Comparison of ENCODE assay signal across 20 mouse cellular contexts in genomic region chr8:52502396-52502795, GRCm38 (mm10).
DNase-seq lines count a peak whose midpoint lies in the region; ATAC-seq and TF ChIP-seq lines count a peak whose summit lies in the region.
"Had no signal": no experiment of that assay in that cellular context is flagged by ENCODE, and none has a peak within 500 bp of the region (broad histone marks: within the 10 kb centered on the region; RNA-seq: fewer than 3 reads in every experiment).

No protein-coding gene starts in this region.

- TF ChIP-seq CTCF in left cerebral cortex, adult 2 months (IDR thresholded peaks at IDR 0.05): no peak

- H3K27ac ChIP-seq in left cerebral cortex, adult 2 months: 0 out of 2 replicates have a peak overlapping the region, but pooled peaks have one; percentile 24
- H3K27ac ChIP-seq: embryonic facial prominence, embryonic 10.5 days; forebrain, embryonic 13.5 days; gastrocnemius, adult 2 months had no signal

- peak; percentile 2 for DNase-seq in left cerebral cortex, adult 11 months (ENCODE audit: low spot score)
- DNase-seq in left cerebral cortex, postnatal 4 days: no peak
- peak; percentile 67 for DNase-seq in brain, adult 2 months (ENCODE audit: low read depth, low spot score)
- DNase-seq in left cerebral cortex, adult 2 months (ENCODE audit: extremely low spot score in 1 of 2, low spot score in 2 of 2): no peak
- DNase-seq in left cerebral cortex, postnatal 36 days (ENCODE audit: low spot score in 2 of 2): peak; percentile 6
- DNase-seq in thymus, postnatal 10 days (ENCODE audit: low spot score in 2 of 2): no peak
- DNase-seq: adrenal gland, postnatal 14 days; cerebellum, adult 2 months; cerebellum, postnatal 10 days; forebrain, postnatal 0 days; gastrocnemius, adult 2 months; gastrocnemius, postnatal 25 days; heart, postnatal 36 days had no signal

- intact Hi-C loops in left cerebral cortex, postnatal 4 days (cut with DNase I): no loop called here
- intact Hi-C loops in left cerebral cortex, adult 2 months (cut with DNase I): no loop called here
- intact Hi-C loops in left cerebral cortex, postnatal 36 days (cut with DNase I): no loop called here

- H3K4me3 ChIP-seq in left cerebral cortex, adult 2 months: no peak overlapping the region
- H3K4me3 ChIP-seq: embryonic facial prominence, embryonic 10.5 days; forebrain, embryonic 13.5 days; gastrocnemius, adult 2 months; heart, embryonic 12.5 days had no signal

- no peak for ATAC-seq in inflammation-experienced regulatory T-cells, adult 6 months
- ATAC-seq: activated CD4-positive, CD25-positive, alpha-beta regulatory T cell, adult 4 months; forebrain, embryonic 13.5 days; hindbrain, embryonic 16.5 days; Patski had no signal

Comparison
In these comparisons a context has a peak if more than half of its experiments do, and no peak if none do; other contexts are left out.
1. DNase-seq: peak in left cerebral cortex, adult 11 months (single experiment), brain, adult 2 months (single experiment) and left cerebral cortex, postnatal 36 days (2 of 2); none in left cerebral cortex, postnatal 4 days (single experiment), left cerebral cortex, adult 2 months (0 of 2) and thymus, postnatal 10 days (0 of 2).